Mouse (Mus musculus): Measurements from ENCODE around the gene Hdc. TPM values are rescaled to one million over a fixed set of nuclear protein-coding genes. Genes with fewer than 3 reads are reported as not detected.

Gene Hdc
- 1.4 TPM in 2 replicates for polyA plus RNA-seq (2014; fragmentation: Nextera tagmentation; extraction: Ambion mirVana)

- H3K9me3 ChIP-seq (replicated peaks; ENCODE audit: control insufficient read depth, low read length) = no peaks in the 10 kb centered on the region
- WGBS = 74% methylated on average over 14 of the region's 14 CpGs
- H3K4me2 ChIP-seq (ENCODE audit: low read depth, low read length) = no peak within 1 kb of the TSS
- H3K4me1 ChIP-seq (ENCODE audit: control insufficient read depth, insufficient read depth, low read length) = no peaks in the 10 kb centered on the region
- no peaks in the 10 kb centered on the region for H3K36me3 ChIP-seq (replicated peaks; ENCODE audit: control insufficient read depth, insufficient read depth, low read depth, low read length)
- no peak within 1 kb of the TSS for H3K9ac ChIP-seq (replicated peaks; ENCODE audit: low read length)
- DNase-seq (ENCODE audit: low spot score) (no peak), ATAC-seq (replicated peaks; ENCODE audit: insufficient number of reproducible peaks, low FRiP score, low TSS enrichment, low read depth) (no peak)
- H3K27ac ChIP-seq (replicated peaks; ENCODE audit: low read depth, low read length) = no peak within 1 kb of the TSS
- H3K4me3 ChIP-seq (ENCODE audit: low read depth, low read length) = no peak within 1 kb of the TSS
- H3K27me3 ChIP-seq (ENCODE audit: control insufficient read depth, insufficient read depth, low read length) = no peaks in the 10 kb centered on the region
Observed at GRCm38 (mm10) chr2:126619249-126619704, at the start of gene Hdc. Gene Hdc (minus strand): TSS chr2:126619299.

GRCm38 (mm10) chr2:126668621-126669252 is 49.6 kb upstream of the Hdc start:
- WGBS = 92% methylated on average over 5 of the region's 5 CpGs
- no peaks in the 10 kb centered on the region for H3K9me3 ChIP-seq (replicated peaks; ENCODE audit: control insufficient read depth, low read length)

DNA sequence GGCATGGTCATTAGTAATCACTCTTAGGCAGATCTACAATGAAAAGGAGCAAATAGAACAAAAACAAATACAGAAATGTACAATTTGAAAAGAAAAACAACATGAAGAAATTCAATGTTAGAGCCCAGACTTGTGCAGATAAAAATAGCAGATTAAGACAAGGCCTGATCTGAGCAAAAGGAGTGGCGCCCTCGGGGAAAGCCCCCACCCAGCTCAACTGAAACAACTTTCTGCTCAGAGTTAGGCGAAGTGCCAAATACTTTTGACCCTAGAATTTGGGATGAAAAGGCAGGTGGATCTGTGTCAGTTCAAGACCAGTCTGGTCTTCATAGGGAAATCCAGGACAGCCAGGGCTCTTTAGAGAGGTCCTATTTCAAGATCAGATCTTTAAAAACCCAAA is 46.9 kb upstream of the Hdc start:
- H3K9me3 ChIP-seq (replicated peaks; ENCODE audit: control insufficient read depth, low read length) = no peaks in the 10 kb centered on the region
- no peak for ATAC-seq (replicated peaks; ENCODE audit: insufficient number of reproducible peaks, low FRiP score, low TSS enrichment, low read depth)
- no peak overlapping the region for H3K4me3 ChIP-seq (ENCODE audit: low read depth, low read length)
- H3K9ac ChIP-seq (replicated peaks; ENCODE audit: low read length) = no peak overlapping the region
- no peak overlapping the region for H3K4me2 ChIP-seq (ENCODE audit: low read depth, low read length)
- no peaks in the 10 kb centered on the region for H3K4me1 ChIP-seq (ENCODE audit: control insufficient read depth, insufficient read depth, low read length)
- no peak overlapping the region for H3K27ac ChIP-seq (replicated peaks; ENCODE audit: low read depth, low read length)
- H3K27me3 ChIP-seq (ENCODE audit: control insufficient read depth, insufficient read depth, low read length) = no peaks in the 10 kb centered on the region
- H3K36me3 ChIP-seq (replicated peaks; ENCODE audit: control insufficient read depth, insufficient read depth, low read depth, low read length) = no peaks in the 10 kb centered on the region; the same call in 1 of the 2 replicates
- 88% methylated on average over 3 of the region's 3 CpGs for WGBS
- no peak for DNase-seq (ENCODE audit: low spot score)

More at GRCm38 (mm10) chr2:126668621-126669252, 49.6 kb upstream of the Hdc start:
- Histone ChIP-seq H3K4me1 (ENCODE audit: control insufficient read depth, insufficient read depth, low read length) (no peaks in the 10 kb centered on the region), H3K4me3 (ENCODE audit: low read depth, low read length) (no peak overlapping the region), H3K27me3 (ENCODE audit: control insufficient read depth, insufficient read depth, low read length) (no peaks in the 10 kb centered on the region), H3K4me2 (ENCODE audit: low read depth, low read length) (no peak overlapping the region), H3K36me3 (replicated peaks; ENCODE audit: control insufficient read depth, insufficient read depth, low read depth, low read length) (no peaks in the 10 kb centered on the region; the same call in 1 of the 2 replicates), H3K9ac (replicated peaks; ENCODE audit: low read length) (no peak overlapping the region), H3K27ac (replicated peaks; ENCODE audit: low read depth, low read length) (no peak overlapping the region)
- no peak for ATAC-seq (replicated peaks; ENCODE audit: insufficient number of reproducible peaks, low FRiP score, low TSS enrichment, low read depth)
- DNase-seq (ENCODE audit: low spot score) = no peak

- Histone ChIP-seq H3K4me2 (ENCODE audit: low read depth, low read length) (no peak overlapping the region), H3K4me1 (ENCODE audit: control insufficient read depth, insufficient read depth, low read length) (no peaks in the 10 kb centered on the region), H3K9me3 (replicated peaks; ENCODE audit: control insufficient read depth, low read length) (no peaks in the 10 kb centered on the region), H3K27me3 (ENCODE audit: control insufficient read depth, insufficient read depth, low read length) (no peaks in the 10 kb centered on the region), H3K27ac (replicated peaks; ENCODE audit: low read depth, low read length) (no peak overlapping the region), H3K9ac (replicated peaks; ENCODE audit: low read length) (no peak overlapping the region), H3K4me3 (ENCODE audit: low read depth, low read length) (no peak overlapping the region), H3K36me3 (replicated peaks; ENCODE audit: control insufficient read depth, insufficient read depth, low read depth, low read length) (no peaks in the 10 kb centered on the region; the same call in 1 of the 2 replicates)
- no peak for ATAC-seq (replicated peaks; ENCODE audit: insufficient number of reproducible peaks, low FRiP score, low TSS enrichment, low read depth)
- DNase-seq (ENCODE audit: low spot score) = peak; percentile 62
- 68% methylated on average over 4 of the region's 4 CpGs for WGBS
Observed at GRCm38 (mm10) chr2:126663481-126663880, 44.4 kb upstream of the Hdc start.

GRCm38 (mm10) chr2:126652929-126653328 is 33.8 kb upstream of the Hdc start:
- no peak overlapping the region for H3K4me2 ChIP-seq (ENCODE audit: low read depth, low read length)
- WGBS = 92% methylated on average over 4 of the region's 4 CpGs
- H3K4me3 ChIP-seq (ENCODE audit: low read depth, low read length) = no peak overlapping the region
- peaks cover 5% of the 10 kb centered on the region for H3K36me3 ChIP-seq (replicated peaks; ENCODE audit: control insufficient read depth, insufficient read depth, low read depth, low read length)
- H3K27me3 ChIP-seq (ENCODE audit: control insufficient read depth, insufficient read depth, low read length) = no peaks in the 10 kb centered on the region
- ATAC-seq (replicated peaks; ENCODE audit: insufficient number of reproducible peaks, low FRiP score, low TSS enrichment, low read depth) = no peak
- H3K27ac ChIP-seq (replicated peaks; ENCODE audit: low read depth, low read length) = no peak overlapping the region
- H3K9me3 ChIP-seq (replicated peaks; ENCODE audit: control insufficient read depth, low read length) = no peaks in the 10 kb centered on the region
- H3K4me1 ChIP-seq (ENCODE audit: control insufficient read depth, insufficient read depth, low read length) = no peaks in the 10 kb centered on the region
- H3K9ac ChIP-seq (replicated peaks; ENCODE audit: low read length) = no peak overlapping the region
- no peak for DNase-seq (ENCODE audit: low spot score)

DNA sequence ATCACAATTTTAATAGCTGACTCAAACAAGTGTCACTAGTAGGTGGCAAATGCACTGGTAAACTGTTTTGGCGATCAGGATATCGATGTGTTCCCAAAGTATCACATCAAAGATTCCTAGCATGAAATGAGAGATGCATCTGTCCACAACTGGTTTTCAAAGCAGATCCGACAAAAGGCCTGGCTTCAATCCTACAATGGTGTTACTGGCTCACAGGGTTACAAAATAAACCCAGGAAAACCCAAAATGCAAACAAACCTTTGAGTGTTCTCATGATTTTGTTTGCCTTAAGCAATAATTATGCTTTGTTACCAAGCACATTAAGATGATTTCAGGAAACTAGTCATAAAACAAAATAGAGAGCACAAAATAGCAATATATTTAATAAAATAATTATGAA is 28.7 kb upstream of the Hdc start:
- Histone ChIP-seq H3K27ac (replicated peaks; ENCODE audit: low read depth, low read length) (no peak overlapping the region), H3K4me2 (ENCODE audit: low read depth, low read length) (no peak overlapping the region), H3K9me3 (replicated peaks; ENCODE audit: control insufficient read depth, low read length) (no peaks in the 10 kb centered on the region), H3K9ac (replicated peaks; ENCODE audit: low read length) (no peak overlapping the region), H3K36me3 (replicated peaks; ENCODE audit: control insufficient read depth, insufficient read depth, low read depth, low read length) (peaks cover 12% of the 10 kb centered on the region), H3K4me1 (ENCODE audit: control insufficient read depth, insufficient read depth, low read length) (no peaks in the 10 kb centered on the region), H3K27me3 (ENCODE audit: control insufficient read depth, insufficient read depth, low read length) (no peaks in the 10 kb centered on the region), H3K4me3 (ENCODE audit: low read depth, low read length) (no peak overlapping the region)
- DNase-seq (ENCODE audit: low spot score) (no peak), ATAC-seq (replicated peaks; ENCODE audit: insufficient number of reproducible peaks, low FRiP score, low TSS enrichment, low read depth) (no peak)
- 93% methylated on average over 3 of the region's 3 CpGs for WGBS

DNA sequence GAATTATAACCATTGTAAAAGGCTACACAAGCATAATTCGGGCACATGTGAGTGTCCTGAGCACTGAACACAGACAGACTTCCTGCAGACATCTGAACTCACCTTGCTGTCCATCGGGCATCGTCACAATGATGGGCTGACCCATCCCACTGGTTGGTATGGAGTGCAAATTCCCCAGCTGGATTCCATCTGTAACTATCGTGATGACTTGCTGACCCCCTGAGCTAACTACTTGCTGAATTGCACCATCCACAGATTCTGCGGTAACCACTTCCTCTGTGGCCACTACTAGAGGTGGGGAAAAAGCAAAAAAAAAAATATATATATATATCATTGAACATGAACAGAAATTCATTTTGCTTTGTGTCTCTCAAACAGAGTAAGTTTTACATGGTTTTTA is 27.4 kb upstream of the Hdc start:
- DNase-seq (ENCODE audit: low spot score) = no peak
- H3K9ac ChIP-seq (replicated peaks; ENCODE audit: low read length) = no peak overlapping the region
- no peaks in the 10 kb centered on the region for H3K9me3 ChIP-seq (replicated peaks; ENCODE audit: control insufficient read depth, low read length)
- 94% methylated on average over 5 of the region's 5 CpGs for WGBS
- no peak for ATAC-seq (replicated peaks; ENCODE audit: insufficient number of reproducible peaks, low FRiP score, low TSS enrichment, low read depth)
- no peak overlapping the region for H3K4me3 ChIP-seq (ENCODE audit: low read depth, low read length)
- H3K27me3 ChIP-seq (ENCODE audit: control insufficient read depth, insufficient read depth, low read length) = no peaks in the 10 kb centered on the region
- H3K4me1 ChIP-seq (ENCODE audit: control insufficient read depth, insufficient read depth, low read length) = no peaks in the 10 kb centered on the region
- H3K27ac ChIP-seq (replicated peaks; ENCODE audit: low read depth, low read length) = no peak overlapping the region
- H3K4me2 ChIP-seq (ENCODE audit: low read depth, low read length) = no peak overlapping the region
- H3K36me3 ChIP-seq (replicated peaks; ENCODE audit: control insufficient read depth, insufficient read depth, low read depth, low read length) = peaks cover 13% of the 10 kb centered on the region

DNA sequence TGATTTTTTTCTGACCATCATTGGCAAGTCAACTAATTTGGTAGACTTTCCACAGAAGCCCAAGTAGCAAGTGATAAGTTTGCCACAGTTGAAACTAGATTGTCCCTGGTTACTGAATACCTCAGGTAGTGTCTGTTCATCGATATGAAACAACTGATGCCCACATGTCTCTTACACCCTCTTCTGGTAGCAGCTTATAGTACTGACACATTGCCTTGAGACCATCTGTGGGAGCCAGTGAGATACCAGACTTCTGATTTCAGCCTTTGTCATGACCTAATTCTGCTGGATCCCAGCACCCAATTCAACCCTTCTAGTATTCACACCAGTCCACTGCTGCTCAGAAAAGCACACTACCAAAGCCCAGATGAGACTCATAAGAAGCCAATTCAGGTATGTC is 25.7 kb upstream of the Hdc start:
- ATAC-seq (replicated peaks; ENCODE audit: insufficient number of reproducible peaks, low FRiP score, low TSS enrichment, low read depth) = no peak
- no peaks in the 10 kb centered on the region for H3K9me3 ChIP-seq (replicated peaks; ENCODE audit: control insufficient read depth, low read length)
- H3K27ac ChIP-seq (replicated peaks; ENCODE audit: low read depth, low read length) = no peak overlapping the region
- no peak for DNase-seq (ENCODE audit: low spot score)
- H3K4me1 ChIP-seq (ENCODE audit: control insufficient read depth, insufficient read depth, low read length) = no peaks in the 10 kb centered on the region
- H3K36me3 ChIP-seq (replicated peaks; ENCODE audit: control insufficient read depth, insufficient read depth, low read depth, low read length) = peaks cover 17% of the 10 kb centered on the region
- H3K27me3 ChIP-seq (ENCODE audit: control insufficient read depth, insufficient read depth, low read length) = no peaks in the 10 kb centered on the region
- no peak overlapping the region for H3K9ac ChIP-seq (replicated peaks; ENCODE audit: low read length)
- no peak overlapping the region for H3K4me3 ChIP-seq (ENCODE audit: low read depth, low read length)
- 91% methylated on average over 1 of the region's 1 CpGs for WGBS
- no peak overlapping the region for H3K4me2 ChIP-seq (ENCODE audit: low read depth, low read length)
